Mouse (Mus musculus) effector memory CD4-positive, alpha-beta T cell, adult 7 months (primary cell): ENCODE results near the gene Ifih1. TPM values are rescaled to one million over a fixed set of nuclear protein-coding genes. Genes with fewer than 3 reads are reported as not detected.

Experiments
- polyA plus RNA-seq: library from polyadenylated mRNA; unstranded; fragments of 100-300 nt; shearing (Covaris generic); gene quantifications from one replicate; pipeline ENCODE4 v1.2.1, GENCODE M21; 2017

Ifih1 gene
- 14.6 TPM for polyA plus RNA-seq

DNA sequence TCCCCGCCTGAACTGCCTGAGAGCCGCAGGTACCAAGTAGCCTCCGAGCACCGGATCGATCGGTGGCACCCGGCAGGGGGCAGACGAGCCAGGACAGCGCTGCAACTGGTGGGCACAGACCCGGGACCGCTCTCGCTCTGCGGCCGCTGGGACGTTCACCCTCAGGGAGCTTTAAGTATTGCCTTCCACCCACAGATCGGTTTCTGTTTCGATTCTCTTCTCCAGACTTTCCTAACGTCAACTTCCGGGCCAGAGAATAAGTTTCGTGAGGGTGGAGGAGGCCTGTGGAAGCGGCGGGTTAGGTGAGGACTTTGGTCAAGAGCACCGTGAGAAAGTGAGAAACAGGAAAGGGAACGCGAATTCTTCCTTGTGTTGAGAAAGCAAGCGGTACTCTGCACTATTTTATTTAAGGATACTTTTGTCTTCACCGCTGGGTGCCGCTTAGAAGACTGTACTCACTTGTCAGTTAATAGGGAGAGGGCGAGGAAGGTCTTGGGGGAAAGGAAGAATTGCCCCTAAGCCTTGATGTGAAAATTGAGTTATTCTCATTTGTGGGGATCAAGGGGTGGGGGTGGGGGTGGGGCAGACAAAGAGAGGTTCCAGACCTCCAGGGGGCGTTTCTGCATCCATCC is at the start of gene Ifih1:
Ifih1 (minus strand) TSS at position 242 of the 632 bp plus-strand sequence.

DNA sequence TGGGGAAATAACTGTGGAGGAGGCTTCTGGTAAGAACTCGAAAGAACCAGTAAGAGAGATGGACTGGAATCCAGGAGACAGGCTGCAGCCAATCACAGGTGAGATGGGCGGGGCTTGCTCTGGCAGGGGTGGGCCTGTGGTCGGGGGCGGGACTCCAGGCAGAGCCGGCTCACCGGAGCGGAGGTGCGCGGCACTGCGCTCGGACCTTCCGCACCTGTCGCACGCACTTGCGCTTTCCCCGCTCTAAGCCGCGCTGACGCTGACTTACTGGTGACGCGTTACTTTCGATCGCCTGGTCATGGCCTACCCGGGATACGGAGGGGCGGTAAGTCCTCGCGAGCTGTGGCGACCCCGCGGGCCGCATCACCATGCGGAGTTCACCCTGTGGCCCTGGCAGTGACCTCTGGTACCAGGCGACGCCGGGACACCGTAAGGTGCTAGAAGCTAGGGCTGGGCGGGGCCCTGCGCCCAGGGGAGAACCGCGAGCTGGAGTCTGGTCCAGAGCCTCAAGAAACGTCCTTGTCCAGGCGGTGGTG is 18.1 kb upstream of the Ifih1 start, which contains the start of gene Gca:
Gca (plus strand) TSS at position 151 of the 536 bp plus-strand sequence.

DNA sequence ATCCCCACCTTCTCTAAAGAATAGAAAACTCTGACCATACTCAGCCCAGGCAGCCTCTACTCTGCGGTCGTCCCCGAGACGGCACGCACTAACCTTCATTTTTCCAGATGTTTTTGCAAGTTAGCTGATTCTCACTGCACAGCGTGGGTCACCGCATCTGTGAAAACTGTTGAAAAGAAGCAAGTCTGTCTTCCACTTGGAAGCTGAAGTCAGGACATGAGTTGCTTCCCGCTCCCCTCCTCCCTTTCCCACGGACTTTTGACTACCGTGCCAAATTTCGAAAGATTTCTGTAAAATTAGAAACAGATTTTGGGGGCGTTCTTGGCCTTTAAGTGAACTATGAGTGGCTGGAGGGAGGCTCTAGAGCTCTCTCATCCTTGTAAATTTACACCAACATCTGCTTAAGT is 72.3 kb downstream of the Ifih1 start, which contains the start of gene Fap:
Fap (minus strand) TSS at position 323 of the 407 bp plus-strand sequence.

Other genes starting within 250 kb of the Ifih1 start
- 64.3 TPM for gene Dpp4, start 234.0 kb downstream of the Ifih1 start, polyA plus RNA-seq
- not detected for gene Gcg, start 162.6 kb downstream of the Ifih1 start, polyA plus RNA-seq
- gene Fap, start 72.2 kb downstream of the Ifih1 start, polyA plus RNA-seq = 0.49 TPM
- gene Gca, start 18.0 kb upstream of the Ifih1 start, polyA plus RNA-seq = 15.4 TPM